Mouse (Mus musculus): Measurements from ENCODE around the gene Madd.

The Madd gene

DNA sequence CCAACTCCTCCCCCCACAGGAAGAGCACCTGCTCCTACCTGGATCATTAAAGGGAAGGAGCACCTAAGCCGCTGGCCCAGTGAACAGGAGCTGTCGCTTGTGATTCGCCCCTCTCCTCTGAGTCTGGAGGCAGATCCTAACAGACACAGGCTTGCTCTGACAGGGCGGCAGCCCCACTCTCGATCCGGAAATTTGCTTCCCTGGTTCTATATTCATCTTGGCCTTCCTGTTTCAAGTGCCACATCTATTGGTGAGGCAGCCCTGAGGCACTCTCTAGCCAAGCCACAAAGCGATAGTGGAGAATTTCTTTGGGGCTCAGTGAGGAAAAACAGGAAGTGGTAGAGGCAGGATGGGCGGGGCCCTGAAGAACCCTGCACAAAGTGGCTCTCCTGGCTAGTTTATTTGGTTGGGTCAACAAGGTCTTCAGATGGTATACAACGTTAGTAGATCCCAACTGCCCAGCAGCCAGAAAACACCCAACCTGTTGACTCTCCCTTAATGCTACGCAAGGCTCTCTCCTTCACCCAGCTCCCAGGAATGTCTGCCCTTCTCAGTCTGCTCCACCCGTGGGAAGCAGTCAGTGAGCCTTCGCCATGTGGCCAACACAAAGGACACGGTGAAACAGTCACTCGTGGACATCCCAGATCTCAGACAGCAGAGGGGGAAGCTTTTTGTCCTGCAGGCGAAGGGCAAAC, at the start of gene Madd:
Gene Madd, minus strand, starts transcription at position 127 of the 695 bp plus-strand sequence.
- no peak for DNase-seq (ENCODE audit: low spot score)

DNA sequence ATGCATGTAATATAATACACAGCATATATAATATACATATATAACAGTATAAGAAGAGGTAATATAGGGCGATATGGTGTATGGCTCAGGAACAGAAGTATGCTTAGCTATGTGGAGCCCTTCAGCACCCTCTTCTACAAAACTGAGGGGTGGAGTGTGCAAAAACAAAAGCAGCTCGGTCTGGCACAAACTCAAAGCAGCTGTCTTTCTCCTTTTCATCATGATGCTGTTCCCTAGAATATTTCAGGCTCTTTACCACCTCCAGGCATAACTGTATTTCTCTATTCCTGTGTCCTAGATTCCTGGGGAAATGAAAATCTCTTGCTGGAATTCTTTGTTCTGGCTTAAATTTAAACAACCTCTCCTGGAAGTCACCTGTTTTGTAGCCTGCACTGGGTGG, 46.1 kb upstream of the Madd start:
- no peak for DNase-seq (ENCODE audit: low spot score)

GRCm38 (mm10) chr2:91223614-91224013, 40.0 kb upstream of the Madd start:
- DNase-seq (ENCODE audit: low spot score) = no peak

- no peak for DNase-seq (ENCODE audit: low spot score)
Measured at GRCm38 (mm10) chr2:91220501-91220900, 36.9 kb upstream of the Madd start.

DNA sequence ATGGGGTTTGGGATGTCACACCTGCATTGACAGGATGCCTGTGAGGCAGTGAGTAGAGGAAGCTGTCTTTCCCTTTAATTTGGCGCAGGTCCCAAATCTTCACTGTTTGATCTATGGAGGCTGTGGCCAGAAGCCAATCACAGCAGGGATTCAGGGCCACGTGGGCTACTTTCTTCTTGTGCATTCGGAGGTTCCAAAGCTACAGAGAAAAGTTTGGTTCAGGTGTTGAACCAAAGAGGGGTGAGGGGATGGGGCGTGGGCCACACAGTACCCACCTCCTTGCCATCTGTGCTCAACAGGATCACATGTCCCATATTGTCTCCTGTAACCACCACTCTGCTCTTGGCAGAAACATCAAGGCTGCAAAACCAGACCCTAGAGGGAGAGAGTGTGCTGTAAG, 33.4 kb upstream of the Madd start:
- DNase-seq (ENCODE audit: low spot score) = no peak

DNA sequence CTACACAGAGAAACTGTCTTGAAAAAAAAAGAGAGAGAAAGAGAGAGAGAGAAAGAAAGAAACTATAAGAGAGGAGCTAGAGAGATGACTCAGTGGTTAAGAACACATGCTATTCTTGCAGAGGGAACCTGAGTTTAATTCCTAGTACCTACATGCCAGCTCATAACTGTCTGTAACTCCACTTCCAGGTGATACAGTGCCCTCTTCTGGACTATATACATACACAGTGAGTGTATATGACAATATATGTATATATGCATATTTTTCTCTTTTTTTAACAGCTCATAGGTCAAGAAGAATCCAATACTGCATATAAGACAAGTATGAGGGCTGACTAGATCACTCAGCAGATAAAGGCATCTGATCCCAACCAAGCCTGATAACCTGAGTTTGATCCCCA, 29.7 kb upstream of the Madd start:
- DNase-seq (ENCODE audit: low spot score) = no peak

DNA sequence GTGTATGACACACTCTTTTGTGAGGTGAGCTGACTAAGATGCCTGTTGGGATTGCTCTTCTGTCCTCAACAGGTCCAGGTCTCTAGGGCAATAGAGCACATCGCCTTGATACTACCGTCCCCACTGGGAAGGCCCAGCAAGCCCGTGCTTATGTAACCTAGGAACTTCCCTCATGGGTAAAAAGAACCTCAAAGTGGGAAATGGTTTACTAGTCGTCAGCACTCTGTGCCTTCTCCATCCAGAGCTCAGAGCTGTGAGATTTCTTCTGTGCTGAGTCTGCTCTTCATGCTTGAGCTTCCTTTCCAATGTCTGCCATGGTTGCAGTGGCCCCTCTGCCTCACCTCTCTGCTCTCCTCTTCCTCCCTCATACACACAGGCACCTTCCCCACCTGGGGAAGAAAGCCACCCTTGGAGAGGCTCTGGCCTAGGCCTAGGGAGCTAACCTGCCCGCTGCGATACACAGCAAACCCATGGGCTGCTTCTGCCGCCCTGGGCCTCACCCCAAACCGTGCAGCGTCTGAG, 22.7 kb upstream of the Madd start:
- no peak for DNase-seq (ENCODE audit: low spot score)

DNA sequence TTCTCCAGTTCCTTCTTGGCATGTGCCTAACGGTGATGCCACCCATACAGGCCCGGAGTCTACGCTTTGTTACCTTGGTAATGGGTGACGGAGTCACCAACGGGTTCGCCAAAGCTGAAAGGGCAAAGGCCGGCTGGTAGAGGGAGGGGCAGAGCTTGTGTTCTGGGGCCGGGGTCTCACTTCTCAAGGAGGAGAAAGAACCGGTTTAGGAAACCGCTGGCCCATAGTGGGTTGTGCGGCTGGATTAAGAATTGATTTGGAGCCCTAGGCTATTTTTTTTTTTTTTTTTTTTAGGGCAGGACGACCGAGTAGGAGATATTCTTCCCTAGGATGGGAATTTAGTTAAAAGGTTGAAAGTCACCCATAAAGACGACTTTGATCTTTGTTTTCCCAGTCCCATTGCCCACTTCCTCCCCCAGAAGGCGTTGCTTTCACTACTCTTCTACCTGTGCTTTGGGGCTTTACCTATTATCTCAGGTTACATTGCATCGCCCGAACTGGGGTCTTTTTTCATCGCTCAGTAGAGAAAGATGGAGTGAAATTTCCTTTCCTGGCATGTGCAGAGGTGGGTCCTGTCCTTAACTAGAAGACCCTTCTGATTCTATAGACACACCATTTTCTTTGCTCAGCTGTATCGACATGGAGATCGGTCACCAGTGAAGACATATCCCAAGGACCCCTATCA, 19.5 kb upstream of the Madd start:
- DNase-seq (ENCODE audit: low spot score) = no peak

DNA sequence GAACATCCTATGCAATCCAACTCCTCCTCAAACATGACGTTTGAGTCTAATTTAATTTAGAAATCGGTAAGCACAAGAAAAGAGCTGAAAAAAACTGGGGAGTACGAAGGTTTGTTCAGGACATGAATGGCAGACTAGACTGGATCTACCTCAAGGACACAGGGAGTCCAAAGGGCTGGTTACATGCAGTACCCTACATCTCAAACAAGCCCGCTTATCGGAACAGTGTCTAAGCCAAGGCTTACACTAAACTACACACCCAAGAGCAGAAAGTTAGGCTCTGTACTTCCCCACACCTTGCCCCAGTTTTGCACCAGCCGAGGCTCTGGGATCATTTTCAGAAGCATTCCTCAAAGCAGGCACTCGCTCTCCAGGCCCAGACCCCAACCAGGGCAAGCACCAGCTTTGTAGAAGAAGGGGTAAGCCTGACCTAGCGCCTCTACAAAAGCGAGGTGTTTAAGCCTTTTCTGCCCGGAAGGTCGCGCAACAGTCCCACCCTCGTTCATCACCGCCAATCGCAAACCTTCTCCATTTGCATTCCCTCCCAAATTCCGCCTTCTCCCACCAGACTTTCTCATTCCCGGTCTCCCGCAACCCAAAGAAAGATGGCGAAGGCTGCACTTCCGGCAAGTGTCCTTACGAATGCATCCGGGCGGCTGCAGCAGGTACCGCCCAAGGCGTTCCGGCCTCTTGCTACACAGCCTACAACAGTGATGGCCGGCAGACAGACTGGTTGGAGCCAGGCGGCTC, 18.8 kb upstream of the Madd start, which contains the start of the genes Nr1h3 and Acp2:
Gene Nr1h3, minus strand, starts transcription at position 613 of the 750 bp plus-strand sequence.
Gene Acp2, plus strand, starts transcription at position 664 of the 750 bp plus-strand sequence.
- peak; percentile 90 for DNase-seq (ENCODE audit: low spot score)

DNA sequence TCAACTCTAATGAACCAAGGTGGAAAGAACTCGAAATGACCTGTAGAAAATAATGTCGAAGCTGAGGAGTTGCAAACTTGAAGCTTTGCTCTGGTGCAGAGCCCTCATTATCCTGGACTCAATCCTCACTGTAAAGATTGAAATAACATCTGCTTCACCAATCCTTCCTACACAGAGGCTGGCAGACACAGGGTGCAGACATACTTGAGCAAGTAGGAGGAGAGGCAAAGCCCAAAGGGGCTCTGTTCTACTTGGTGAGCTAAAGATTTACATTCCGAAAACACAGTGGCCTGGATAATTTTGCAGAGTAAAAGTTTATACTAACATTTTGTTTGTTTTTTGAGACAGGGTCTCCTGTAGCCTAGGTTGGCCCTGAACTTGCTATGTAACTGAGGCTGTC, 15.3 kb upstream of the Madd start:
- DNase-seq (ENCODE audit: low spot score) = no peak

DNA sequence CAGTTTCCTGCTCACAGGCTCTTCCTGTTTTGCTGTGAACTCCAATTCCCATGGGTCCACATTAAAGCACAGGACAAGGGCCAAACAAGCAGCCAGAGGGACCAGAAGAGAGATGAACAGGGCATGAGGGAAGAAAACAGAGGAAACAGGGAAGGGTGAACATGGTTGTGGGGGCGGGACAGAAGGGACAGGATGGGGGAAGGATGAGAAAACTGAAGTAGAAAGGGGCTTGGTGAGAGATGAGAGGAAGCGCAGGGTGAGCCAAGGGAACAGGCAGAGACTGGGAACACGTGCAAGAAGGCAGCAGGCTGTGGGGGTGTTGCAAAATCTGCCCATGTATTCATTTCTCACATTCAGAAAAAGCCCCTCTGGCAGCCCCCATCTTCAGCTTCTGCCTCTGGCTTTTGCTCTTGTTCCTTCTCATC, 13.0 kb upstream of the Madd start:
- DNase-seq (ENCODE audit: low spot score) = no peak

GRCm38 (mm10) chr2:91194624-91195332, 11.1 kb upstream of the Madd start:
- peak; percentile 76 for DNase-seq (ENCODE audit: low spot score)

DNA sequence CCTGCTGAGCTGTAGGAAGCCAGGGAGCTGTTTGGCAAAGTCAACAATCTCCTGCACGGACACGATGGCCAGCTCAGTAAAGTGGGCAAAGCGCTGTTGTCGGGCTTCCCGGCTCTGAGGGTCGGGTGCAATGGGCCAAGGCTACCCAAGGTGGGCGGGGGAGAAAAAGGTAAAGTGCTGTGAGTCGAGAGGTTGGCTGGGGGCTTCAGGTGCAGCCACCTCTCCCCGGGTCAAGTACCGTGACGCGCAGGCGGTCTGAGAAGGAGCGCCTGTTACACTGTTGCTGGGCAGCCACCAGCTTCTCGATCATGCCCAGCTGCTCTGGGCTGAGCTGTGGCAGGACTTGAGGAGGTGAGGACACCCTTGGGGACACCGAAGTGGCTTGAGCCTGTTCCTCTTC, 6.9 kb upstream of the Madd start:
- DNase-seq (ENCODE audit: low spot score) = no peak

GRCm38 (mm10) chr2:91187431-91187830, 3.8 kb upstream of the Madd start:
- DNase-seq (ENCODE audit: low spot score) = no peak

DNA sequence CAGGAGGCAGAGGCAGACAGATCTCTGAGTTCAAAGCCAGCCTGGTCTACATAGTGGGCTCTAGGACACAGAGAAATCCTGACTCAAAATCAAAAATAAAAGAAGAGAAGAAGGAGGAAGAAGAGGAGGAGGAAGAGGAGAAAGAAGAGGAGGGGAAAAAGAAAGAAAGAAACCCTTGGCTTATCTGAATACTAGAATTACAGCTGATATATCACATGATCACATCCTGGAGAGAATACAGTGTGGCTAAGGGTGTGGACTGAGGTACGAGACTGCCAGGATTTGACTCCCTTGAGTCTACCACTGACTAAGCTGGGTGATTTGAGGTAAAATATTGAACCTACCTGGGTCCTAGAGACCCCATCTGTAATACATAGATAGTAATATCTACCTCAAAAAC, 2.6 kb upstream of the Madd start:
- no peak for DNase-seq (ENCODE audit: low spot score)

DNA sequence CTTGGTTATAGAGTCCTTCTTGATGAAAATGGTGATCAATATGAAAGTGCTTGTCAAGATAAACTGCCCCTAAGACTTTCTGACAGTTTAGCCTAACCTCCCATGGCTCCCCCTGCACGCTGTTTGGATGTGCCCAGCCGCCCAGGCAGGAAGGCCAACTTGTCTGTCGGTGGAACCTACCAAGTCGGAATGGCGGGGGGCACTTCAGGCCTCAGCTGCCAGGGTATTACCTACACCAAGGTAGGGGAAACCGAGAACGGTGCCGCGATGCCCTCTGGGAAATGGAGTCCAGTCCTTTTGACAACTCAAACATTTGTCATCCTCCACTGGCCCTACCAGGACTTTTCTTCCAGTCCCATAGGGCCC, 506 bp downstream of the Madd start:
- DNase-seq (ENCODE audit: low spot score) = peak; percentile 83

DNA sequence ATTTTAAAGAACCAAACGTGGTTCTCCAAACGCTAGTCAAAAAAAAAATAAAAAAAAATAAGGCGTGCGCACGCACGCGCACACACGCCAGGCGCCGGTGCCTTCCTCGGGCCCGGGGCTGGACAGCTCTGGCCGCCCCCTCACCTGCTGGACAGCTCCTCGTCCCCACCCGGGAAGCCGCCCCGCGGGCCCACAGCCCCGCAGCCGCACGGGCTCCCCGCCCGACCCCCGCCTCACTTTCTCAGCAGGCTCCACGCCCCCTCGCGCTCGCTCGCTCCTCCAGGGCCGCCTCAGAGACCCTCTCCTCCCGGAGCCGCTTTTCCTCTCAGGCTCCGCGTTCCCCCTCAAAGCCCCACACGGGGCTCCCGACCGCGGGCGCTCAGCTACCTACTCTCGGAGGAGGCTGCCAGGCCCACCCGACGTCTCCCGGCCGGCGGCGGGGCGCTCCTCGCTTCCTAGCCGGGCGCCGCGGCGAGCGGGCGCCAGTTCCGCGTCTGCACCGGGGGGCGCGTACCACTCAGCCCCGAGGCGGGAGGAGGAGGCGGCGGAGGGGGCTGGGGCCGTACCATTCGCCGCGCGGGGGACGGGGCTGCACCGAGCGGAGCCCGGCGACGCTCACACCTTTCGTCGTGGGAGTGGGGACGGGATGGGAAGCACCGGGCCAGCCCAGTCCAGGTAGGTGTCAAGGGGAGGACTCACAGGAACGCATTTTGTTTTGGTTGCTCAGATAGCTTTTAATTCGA, 1.1 kb downstream of the Madd start:
- DNase-seq (ENCODE audit: low spot score) = peak; percentile 49

GRCm38 (mm10) chr2:91182016-91182404, 1.6 kb downstream of the Madd start:
- DNase-seq (ENCODE audit: low spot score) = no peak

DNA sequence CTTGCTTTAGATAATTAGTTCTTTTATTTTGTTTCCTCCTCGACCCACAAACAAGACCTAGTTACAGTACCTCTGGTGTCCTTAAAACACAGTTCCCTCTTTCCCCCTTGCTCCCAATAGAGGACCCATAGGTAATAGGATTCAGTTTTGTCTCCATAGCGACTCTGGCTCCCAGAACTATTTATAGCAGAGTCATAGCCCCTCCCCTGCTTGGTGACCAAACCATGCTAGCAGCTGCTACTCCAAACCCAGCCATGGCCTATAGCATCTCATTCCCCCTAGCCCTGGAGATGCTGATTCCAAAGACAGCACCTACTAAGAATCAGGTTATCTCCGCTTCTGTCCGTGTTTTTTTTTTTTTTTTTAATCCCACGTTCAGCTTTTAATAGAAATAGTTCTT, 2.9 kb downstream of the Madd start:
- no peak for DNase-seq (ENCODE audit: low spot score)

- DNase-seq (ENCODE audit: low spot score) = no peak
Measured at GRCm38 (mm10) chr2:91179825-91180224, 3.8 kb downstream of the Madd start.

DNA sequence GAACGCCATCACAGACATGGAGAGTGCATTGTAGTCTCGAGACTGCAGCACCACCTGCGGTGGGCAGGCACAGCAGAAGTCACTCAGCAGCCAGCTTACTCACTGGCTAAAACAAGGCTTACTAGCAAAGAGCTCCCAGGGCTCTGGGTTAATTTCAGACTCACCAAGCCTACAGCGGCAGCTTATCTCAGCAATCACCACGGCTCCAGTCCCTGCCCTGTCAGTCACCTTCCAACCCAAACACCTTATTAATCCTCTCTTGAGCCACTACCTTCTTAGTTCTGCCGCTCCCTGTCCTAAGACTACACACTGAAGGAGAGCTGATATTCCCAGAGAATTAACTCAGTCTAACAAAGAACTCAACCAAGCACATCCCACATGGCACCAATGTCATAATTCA, 7.4 kb downstream of the Madd start:
- DNase-seq (ENCODE audit: low spot score) = no peak

Data from ovary, adult 18-20 months (tissue).